Mouse (Mus musculus) regulatory T cell (primary cell): ENCODE measurements around the gene Slc11a2.

Experiments used
- in situ Hi-C: fragments of 300-600 bp; cut with MboI, MseI; formaldehyde crosslinking; loops from one replicate; pipeline ENCODE4 v1.15.1; 2025; ENCODE audit warnings: high pct_unique_total_duplicates

The Slc11a2 gene

GRCm38 (mm10) chr15:100406088-100406487 lies 18.8 kb downstream of the Slc11a2 start:
- in situ Hi-C loops = no loop called here

- in situ Hi-C loops = no loop called here
Measured at GRCm38 (mm10) chr15:100403318-100404000, 21.4 kb downstream of the Slc11a2 start.

- in situ Hi-C loops = no loop called here
Measured at GRCm38 (mm10) chr15:100402798-100403197, 22.1 kb downstream of the Slc11a2 start.

- in situ Hi-C loops = no loop called here
Measured at GRCm38 (mm10) chr15:100402347-100402746, 22.5 kb downstream of the Slc11a2 start.

- in situ Hi-C loops = no loop called here
Measured at GRCm38 (mm10) chr15:100401811-100402210, 23.1 kb downstream of the Slc11a2 start.

GRCm38 (mm10) chr15:100400592-100401250 lies 24.2 kb downstream of the Slc11a2 start:
- in situ Hi-C loops = no loop called here

GRCm38 (mm10) chr15:100395561-100395960 lies 29.3 kb downstream of the Slc11a2 start:
- in situ Hi-C loops = no loop called here

- in situ Hi-C loops = no loop called here
Measured at GRCm38 (mm10) chr15:100393016-100393415, 31.9 kb downstream of the Slc11a2 start.

GRCm38 (mm10) chr15:100391599-100391998 lies 33.3 kb downstream of the Slc11a2 start:
- in situ Hi-C loops = no loop called here

GRCm38 (mm10) chr15:100391066-100391465 lies 33.8 kb downstream of the Slc11a2 start:
- in situ Hi-C loops = no loop called here

GRCm38 (mm10) chr15:100388886-100389285 lies 36.0 kb downstream of the Slc11a2 start:
- in situ Hi-C loops = no loop called here

- in situ Hi-C loops = no loop called here
Measured at GRCm38 (mm10) chr15:100388224-100388835, 36.5 kb downstream of the Slc11a2 start.

- in situ Hi-C loops = no loop called here
Measured at GRCm38 (mm10) chr15:100387544-100388223, 37.2 kb downstream of the Slc11a2 start.

GRCm38 (mm10) chr15:100385705-100386104 lies 39.2 kb downstream of the Slc11a2 start:
- in situ Hi-C loops = no loop called here

GRCm38 (mm10) chr15:100380104-100380503 lies 44.8 kb downstream of the Slc11a2 start:
- in situ Hi-C loops = no loop called here

GRCm38 (mm10) chr15:100379658-100380057 lies 45.2 kb downstream of the Slc11a2 start:
- in situ Hi-C loops = loop anchor here (5.0 kb wide), 1 partner anchor 47 kb away; the partner anchor contains the start of gene Mettl7a3

- in situ Hi-C loops = loop anchor here (5.0 kb wide), 1 partner anchor 46 kb away; the partner anchor contains the start of gene Mettl7a3
Measured at GRCm38 (mm10) chr15:100377847-100378505, 46.9 kb downstream of the Slc11a2 start.

- in situ Hi-C loops = loop anchor here (5.0 kb wide), 1 partner anchor 43 kb away; the partner anchor contains the start of gene Mettl7a3
Measured at GRCm38 (mm10) chr15:100375066-100375465, 49.8 kb downstream of the Slc11a2 start.

GRCm38 (mm10) chr15:100367119-100367518 lies 57.8 kb downstream of the Slc11a2 start:
- in situ Hi-C loops = loop anchor here (10.0 to 25.0 kb wide), 2 partner anchors 105 to 158 kb away; no protein-coding TSS in a partner anchor

- in situ Hi-C loops = loop anchor here (10.0 to 25.0 kb wide), 2 partner anchors 104 to 159 kb away; no protein-coding TSS in a partner anchor
Measured at GRCm38 (mm10) chr15:100365967-100366366, 58.9 kb downstream of the Slc11a2 start.

- in situ Hi-C loops = loop anchor here (10.0 to 25.0 kb wide), 2 partner anchors 102 to 161 kb away; no protein-coding TSS in a partner anchor
Measured at GRCm38 (mm10) chr15:100364242-100364641, 60.6 kb downstream of the Slc11a2 start, which contains the start of gene Higd1c. TSS of gene Higd1c (plus strand) at chr15:100364542.
